Mouse (Mus musculus): ENCODE data around the gene Ccdc6. TPM values are rescaled to one million over a fixed set of nuclear protein-coding genes. Genes with fewer than 3 reads are reported as not detected.

Ccdc6 gene
- polyA plus RNA-seq, 1 experiment from 2014 or later: 16.0 TPM

DNA sequence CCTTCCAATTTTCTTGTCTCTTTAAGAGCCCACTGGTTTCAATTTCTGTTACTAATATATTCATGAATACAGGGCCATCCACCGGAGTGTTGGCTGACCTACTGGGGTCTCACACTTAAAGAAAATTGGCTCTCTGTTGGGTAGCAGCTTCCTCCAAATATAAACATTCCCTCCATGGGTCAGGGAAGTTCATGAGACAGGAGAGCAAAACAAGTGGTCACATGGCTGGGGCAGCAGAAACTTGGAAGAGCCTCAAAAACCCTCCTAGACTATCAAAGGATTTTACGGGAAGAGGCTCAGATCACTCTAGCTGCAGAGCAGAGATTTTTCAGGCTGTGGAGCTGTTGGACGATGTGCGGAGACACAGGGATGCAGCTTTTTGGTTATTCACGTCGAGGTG lies 128.8 kb downstream of the Ccdc6 start:
- Histone ChIP-seq H3K4me1 (no peaks in the 10 kb centered on the region), H3K9me3 (no peaks in the 10 kb centered on the region), H3K4me3 (no peak overlapping the region), H3K36me3 (no peaks in the 10 kb centered on the region), H3K27me3 (ENCODE audit: insufficient read depth, poor library complexity, severe bottlenecking) (no peaks in the 10 kb centered on the region), H3K27ac (no peak overlapping the region)
- WGBS: 79% methylated on average over 6 of the region's 6 CpGs
- no peak for DNase-seq (ENCODE audit: low spot score)

DNA sequence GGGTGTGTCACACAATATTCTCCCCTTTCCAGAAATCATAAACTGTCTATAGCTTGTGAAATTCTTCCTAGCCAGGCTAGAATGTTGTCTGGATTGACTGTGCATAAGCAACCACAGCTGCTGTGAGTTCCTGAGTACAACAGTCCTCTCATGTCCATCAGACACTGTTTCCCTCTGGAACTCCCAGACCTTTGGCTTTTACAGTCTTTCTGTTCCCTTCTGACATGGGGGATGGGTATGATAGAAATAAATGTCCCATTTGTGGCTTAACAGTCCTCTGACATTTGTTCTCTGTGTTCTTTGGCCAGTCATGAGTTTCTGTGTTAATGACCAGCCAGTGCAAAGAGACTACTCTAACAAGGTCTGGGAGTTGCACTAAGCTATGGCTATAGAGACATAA lies 129.7 kb downstream of the Ccdc6 start:
- no peak overlapping the region for H3K27ac ChIP-seq
- DNase-seq (ENCODE audit: low spot score): peak; percentile 7
- H3K36me3 ChIP-seq: no peaks in the 10 kb centered on the region
- no peaks in the 10 kb centered on the region for H3K9me3 ChIP-seq
- H3K27me3 ChIP-seq (ENCODE audit: insufficient read depth, poor library complexity, severe bottlenecking): no peaks in the 10 kb centered on the region
- H3K4me1 ChIP-seq: no peaks in the 10 kb centered on the region
- no peak overlapping the region for H3K4me3 ChIP-seq

DNA sequence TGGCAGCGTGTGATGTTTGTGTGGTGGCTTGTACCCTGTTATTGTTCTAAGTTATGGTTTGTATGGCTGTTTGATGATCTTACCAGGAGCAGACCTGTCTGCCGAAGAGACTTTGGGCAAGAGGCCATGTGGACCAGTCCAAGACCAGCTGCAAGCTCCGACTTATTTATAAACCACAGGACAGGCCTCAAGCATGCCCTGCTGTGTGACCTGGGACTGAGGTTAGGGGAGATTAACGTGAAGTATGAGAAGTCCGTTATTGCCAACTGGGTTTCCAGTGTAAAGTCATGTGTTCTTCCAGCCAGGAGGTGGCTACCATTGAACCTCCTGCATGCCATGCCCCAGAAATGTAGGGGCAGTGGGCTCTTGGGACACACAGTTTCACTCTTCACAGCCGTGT lies 133.4 kb downstream of the Ccdc6 start:
- no peak overlapping the region for H3K4me3 ChIP-seq
- 82% methylated on average over 6 of the region's 6 CpGs for whole genome bisulfite sequencing
- no peaks in the 10 kb centered on the region for H3K36me3 ChIP-seq
- no peaks in the 10 kb centered on the region for H3K9me3 ChIP-seq
- DNase-seq (ENCODE audit: low spot score): no peak
- no peaks in the 10 kb centered on the region for H3K4me1 ChIP-seq
- H3K27me3 ChIP-seq (ENCODE audit: insufficient read depth, poor library complexity, severe bottlenecking): no peaks in the 10 kb centered on the region
- H3K27ac ChIP-seq: no peak overlapping the region

DNA sequence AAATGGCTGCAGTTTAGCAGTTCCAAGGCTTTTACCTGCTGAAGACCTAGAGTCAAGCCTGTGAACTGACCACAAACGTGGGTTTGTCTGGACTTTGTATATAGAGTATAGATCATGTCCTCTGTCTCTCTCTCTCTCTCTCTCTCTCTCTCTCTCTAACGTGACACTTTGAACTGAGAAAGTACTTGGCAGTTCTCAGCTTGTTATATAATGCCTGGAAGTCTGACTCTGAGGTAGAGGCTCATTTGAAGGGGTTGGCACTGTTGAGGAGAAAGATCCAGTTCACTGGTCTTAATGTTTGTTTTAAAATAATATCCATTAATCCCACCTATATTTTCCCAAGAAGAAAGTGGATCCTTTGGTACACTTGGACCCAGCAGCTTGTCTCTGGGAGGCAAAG lies 141.0 kb downstream of the Ccdc6 start:
- Histone ChIP-seq H3K27ac (no peak overlapping the region), H3K27me3 (ENCODE audit: insufficient read depth, poor library complexity, severe bottlenecking) (peaks cover 3% of the 10 kb centered on the region; the same call in 1 of the 2 replicates), H3K4me3 (no peak overlapping the region), H3K9me3 (no peaks in the 10 kb centered on the region), H3K4me1 (peaks cover 3% of the 10 kb centered on the region; the same call in 1 of the 2 replicates), H3K36me3 (no peaks in the 10 kb centered on the region)
- DNase-seq (ENCODE audit: low spot score): no peak
- WGBS: 53% methylated on average over 2 of the region's 2 CpGs

Other genes starting within 250 kb of the Ccdc6 start
- 0.63 and 1.2 TPM in 2 replicates for gene Mrln, start 107.5 kb downstream of the Ccdc6 start, polyA plus RNA-seq (2016; fragmentation: Nextera tagmentation; extraction: Ambion mirVana)
- 0.91 and 1.6 TPM in 2 replicates for gene Slc16a9, start 148.0 kb downstream of the Ccdc6 start, polyA plus RNA-seq (2016; fragmentation: Nextera tagmentation; extraction: Ambion mirVana)

Measured in heart, embryonic 10.5 days (tissue).